Mouse (Mus musculus) thymus, adult 18-20 months (tissue): ENCODE results near the gene Fmnl2.

Source experiments
- DNase-seq, 2 experiments: peaks; one replicate each; pipeline ENCODE4 v3.0.0; 2022; ENCODE audit warnings: mixed read lengths in 2 of 2

The Fmnl2 gene

GRCm38 (mm10) chr2:53051502-53051901 is 193.8 kb downstream of the Fmnl2 start:
- DNase-seq: peak; percentile 6 to 35

- DNase-seq: no peak
Measured at GRCm38 (mm10) chr2:53053714-53054113, 196.1 kb downstream of the Fmnl2 start.

GRCm38 (mm10) chr2:53056556-53056955 is 198.9 kb downstream of the Fmnl2 start:
- DNase-seq: no peak

- DNase-seq: no peak
Measured at GRCm38 (mm10) chr2:53057291-53057690, 199.6 kb downstream of the Fmnl2 start.

- DNase-seq: no peak
Measured at GRCm38 (mm10) chr2:53061363-53062000, 203.8 kb downstream of the Fmnl2 start.

GRCm38 (mm10) chr2:53066973-53067372 is 209.3 kb downstream of the Fmnl2 start:
- no peak for DNase-seq

- no peak for DNase-seq
Measured at GRCm38 (mm10) chr2:53070607-53071006, 212.9 kb downstream of the Fmnl2 start.

GRCm38 (mm10) chr2:53079693-53080286 is 222.1 kb downstream of the Fmnl2 start:
- no peak for DNase-seq

GRCm38 (mm10) chr2:53082045-53082444 is 224.4 kb downstream of the Fmnl2 start:
- no peak for DNase-seq

GRCm38 (mm10) chr2:53082501-53082900 is 224.8 kb downstream of the Fmnl2 start:
- DNase-seq: no peak

- DNase-seq: no peak
Measured at GRCm38 (mm10) chr2:53083241-53083640, 225.6 kb downstream of the Fmnl2 start.

- peak in 1 of 2 experiments; percentile 7 for DNase-seq
Measured at GRCm38 (mm10) chr2:53085617-53086202, 228.1 kb downstream of the Fmnl2 start.

GRCm38 (mm10) chr2:53088744-53089143 is 231.1 kb downstream of the Fmnl2 start:
- no peak for DNase-seq

GRCm38 (mm10) chr2:53095031-53095430 is 237.4 kb downstream of the Fmnl2 start:
- DNase-seq: no peak

- no peak for DNase-seq
Measured at GRCm38 (mm10) chr2:53095489-53095888, 237.8 kb downstream of the Fmnl2 start.

- no peak for DNase-seq
Measured at GRCm38 (mm10) chr2:53100093-53100492, 242.4 kb downstream of the Fmnl2 start.

- no peak for DNase-seq
Measured at GRCm38 (mm10) chr2:53101885-53102740, 244.5 kb downstream of the Fmnl2 start.

- DNase-seq: no peak
Measured at GRCm38 (mm10) chr2:53102901-53103300, 245.2 kb downstream of the Fmnl2 start.

GRCm38 (mm10) chr2:53105408-53105807 is 247.7 kb downstream of the Fmnl2 start:
- DNase-seq: no peak

- DNase-seq: no peak
Measured at GRCm38 (mm10) chr2:53106056-53106455, 248.4 kb downstream of the Fmnl2 start.

- DNase-seq: no peak
Measured at GRCm38 (mm10) chr2:53106472-53106871, 248.8 kb downstream of the Fmnl2 start.

- DNase-seq: no peak
Measured at GRCm38 (mm10) chr2:53108547-53108946, 250.9 kb downstream of the Fmnl2 start.

- DNase-seq: no peak
Measured at GRCm38 (mm10) chr2:53121797-53122196, 264.1 kb downstream of the Fmnl2 start.
